Mouse (Mus musculus): Measurements from ENCODE around the gene Cldn34c3. TPM values are rescaled to one million over a fixed set of nuclear protein-coding genes. Genes with fewer than 3 reads are reported as not detected.
"Not testable (repeated sequence)": the region's sequence is repeated elsewhere in the genome, so short reads cannot be mapped to it uniquely, and the experiment has no call there.

Cldn34c3 gene
- not detected in 2 replicates for total RNA-seq (2017)

GRCm38 (mm10) chrX:123793365-123793764 lies at the start of gene Cldn34c3:
Cldn34c3 (plus strand) TSS chrX:123793665.
- not testable (repeated sequence) for ATAC-seq (ENCODE audit: extremely low read depth, insufficient number of reproducible peaks, low FRiP score, poor library complexity, severe bottlenecking)

Other genes with a start within 250 kb of the Cldn34c3 start
- gene Cldn34c2, start 212.0 kb upstream of the Cldn34c3 start, total RNA-seq (2017) = not detected in 2 replicates
- not detected in 2 replicates for gene Gm17467, start 88.9 kb upstream of the Cldn34c3 start, total RNA-seq (2017)

All from neutrophil, adult 5-6 weeks (primary cell).